Mouse (Mus musculus) intestine, postnatal 0 days (tissue): ENCODE measurements around the gene Gm38394. TPM values are rescaled to one million over a fixed set of nuclear protein-coding genes. Genes with fewer than 3 reads are reported as not detected.

Experiments
- ATAC-seq: fragments of 200-750 bp; cut with Nextera tagmentation; 2 replicates; pipeline ENCODE4 v1.8.0; 2017; ENCODE audit warnings: mild to moderate bottlenecking, moderate TSS enrichment, moderate library complexity
- H3K27ac ChIP-seq: fragments of 300-500 bp; sonication (generic); 2 replicates; pipeline ENCODE4 v1.5.1; 2014; ENCODE audit warnings: mild to moderate bottlenecking, low read depth, low read length, moderate library complexity
- H3K27me3 ChIP-seq: fragments of 300-500 bp; sonication (generic); replicated peaks from 2 replicates; pipeline ENCODE4 v1.6.1; 2014; ENCODE audit warnings: low read length, mixed read lengths; ENCODE audit not compliant: control insufficient read depth, insufficient read depth
- H3K36me3 ChIP-seq: fragments of 300-500 bp; sonication (generic); 2 replicates; pipeline ENCODE4 v1.6.1; 2014; ENCODE audit warnings: mild to moderate bottlenecking, moderate library complexity; ENCODE audit not compliant: control insufficient read depth, insufficient read depth
- H3K4me1 ChIP-seq: fragments of 300-500 bp; sonication (generic); replicated peaks from 2 replicates; pipeline ENCODE4 v1.6.1; 2014; ENCODE audit warnings: antibody characterized with exemption, low read length, mixed read lengths; ENCODE audit not compliant: control insufficient read depth, insufficient read depth
- H3K4me2 ChIP-seq: fragments of 300-500 bp; sonication (generic); replicated peaks from 2 replicates; pipeline ENCODE4 v1.6.1; 2014; ENCODE audit warnings: low read depth, mild to moderate bottlenecking, moderate library complexity
- H3K4me3 ChIP-seq: fragments of 300-500 bp; sonication (generic); 2 replicates; pipeline ENCODE4 v1.5.1; 2014; ENCODE audit warnings: low read depth, low read length
- H3K9ac ChIP-seq: fragments of 300-500 bp; sonication (generic); 2 replicates; pipeline ENCODE4 v1.6.1; 2014; ENCODE audit warnings: mild to moderate bottlenecking, low read depth, low read length
- H3K9me3 ChIP-seq: fragments of 300-500 bp; sonication (generic); 2 replicates; pipeline ENCODE4 v1.6.1; 2016; ENCODE audit warnings: mixed run types; ENCODE audit not compliant: control insufficient read depth
- CTCF ChIP-seq: sonication (generic); IDR thresholded peaks from 2 replicates; pipeline ENCODE4 v1.5.1; 2016; ENCODE audit warnings: low read depth, mild to moderate bottlenecking, control low read depth, antibody characterized with exemption, moderate library complexity
- WGBS: fragments of 180-500 bp; shearing (Covaris S2); extraction: QIAGEN DNeasy Blood & Tissue Kit; methylation state at CpG from one replicate; pipeline ENCODE4 v1.1.7; 2014; 5-methylcytosine and 5-hydroxymethylcytosine counted together
- polyA plus RNA-seq: library from polyadenylated mRNA; unstranded; fragments of >200 nt; fragmentation: Nextera tagmentation; extraction: Ambion mirVana; gene quantifications from 2 replicates; pipeline ENCODE4 v1.2.1, GENCODE M21; 2015

The Gm38394 gene
- polyA plus RNA-seq, 1 experiment from 2014 or later, result 1.9 TPM

- Histone ChIP-seq H3K27me3 (no peaks in the 10 kb centered on the region), H3K27ac (no peak overlapping the region), H3K4me3 (no peak overlapping the region), H3K4me1 (no peaks in the 10 kb centered on the region), H3K9me3 (peaks cover 9% of the 10 kb centered on the region; the same call in 1 of the 2 replicates), H3K36me3 (no peaks in the 10 kb centered on the region), H3K4me2 (no peak overlapping the region), H3K9ac (no peak overlapping the region)
- no peak for ATAC-seq
- TF ChIP-seq CTCF, result no peak
- 62% methylated on average over 11 of the region's 11 CpGs for WGBS
Observed at GRCm38 (mm10) chr1:133571293-133571692, 89.8 kb downstream of the Gm38394 start.

Other genes with a start within 250 kb of the Gm38394 start
- 12.3 and 12.6 TPM in 2 replicates for gene Sox13, start 236.9 kb downstream of the Gm38394 start, polyA plus RNA-seq
- 348 and 361 TPM in 2 replicates for gene Snrpe, start 51.0 kb downstream of the Gm38394 start, polyA plus RNA-seq
- gene Zbed6, start 433 bp downstream of the Gm38394 start, polyA plus RNA-seq, result 0.90 and 0.93 TPM in 2 replicates
- 0.38 and 0.47 TPM in 2 replicates for gene Lax1, start 28.8 kb upstream of the Gm38394 start, polyA plus RNA-seq
- 9.8 and 11.8 TPM in 2 replicates for gene Atp2b4, start 139.7 kb upstream of the Gm38394 start, polyA plus RNA-seq
- gene Optc, start 246.7 kb upstream of the Gm38394 start, polyA plus RNA-seq, result 0.82 and 0.94 TPM in 2 replicates